Mouse (Mus musculus): ENCODE data around the gene A530016L24Rik.
A peak's percentile ranks its signal among the peaks of the same experiment; 100 is the strongest.

The A530016L24Rik gene

GRCm38 (mm10) chr12:112489134-112489533 lies at the start of gene A530016L24Rik:
Gene A530016L24Rik, plus strand, starts transcription at chr12:112489448.
- no peak for DNase-seq

GRCm38 (mm10) chr12:112439993-112440392 lies 49.3 kb upstream of the A530016L24Rik start:
- DNase-seq, result no peak

GRCm38 (mm10) chr12:112449144-112449827 lies 40.0 kb upstream of the A530016L24Rik start:
- no peak for DNase-seq

GRCm38 (mm10) chr12:112449828-112450180 lies 39.4 kb upstream of the A530016L24Rik start:
- peak; percentile 28 for DNase-seq

DNA sequence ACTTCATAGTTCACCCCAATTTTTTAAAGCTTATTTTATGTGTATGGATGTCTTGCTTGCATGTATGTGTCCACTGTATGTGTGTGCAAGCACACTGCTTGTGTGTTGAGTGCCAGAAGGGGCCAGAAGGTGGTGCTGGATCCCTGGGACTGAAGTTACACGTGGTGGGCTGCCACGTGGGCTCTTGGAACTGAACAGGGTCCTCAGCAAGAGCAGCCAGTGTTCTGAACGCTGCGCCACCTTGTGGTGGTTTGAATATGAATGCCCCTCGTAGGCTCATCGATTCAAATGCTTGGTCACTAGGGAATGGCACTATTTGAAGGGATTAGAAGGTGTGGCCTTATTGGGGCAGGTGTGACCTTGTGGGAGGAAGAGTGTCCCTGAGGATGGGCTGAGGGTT lies 38.4 kb upstream of the A530016L24Rik start:
- DNase-seq, result no peak

DNA sequence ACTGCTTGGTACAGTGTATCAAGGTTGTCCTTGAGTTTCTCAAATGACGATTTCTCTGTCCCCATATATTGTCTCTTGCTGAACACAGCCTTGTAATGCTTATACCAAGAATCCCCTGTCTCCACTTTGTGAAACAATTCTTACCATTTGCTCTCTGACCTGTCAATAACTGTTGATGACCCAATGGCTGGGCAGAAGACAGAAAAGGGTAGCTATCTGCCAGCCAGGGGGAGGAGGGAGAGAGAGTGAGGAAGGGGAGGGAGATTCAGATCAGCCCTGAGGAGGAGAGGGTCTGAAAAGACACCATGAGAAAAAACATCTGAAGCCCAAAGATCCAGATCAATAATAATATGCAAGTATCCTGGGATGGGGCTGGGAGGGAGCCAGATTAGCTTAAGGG lies 37.9 kb upstream of the A530016L24Rik start:
- DNase-seq, result no peak

- no peak for DNase-seq
Measured at GRCm38 (mm10) chr12:112451826-112452225, 37.4 kb upstream of the A530016L24Rik start.

DNA sequence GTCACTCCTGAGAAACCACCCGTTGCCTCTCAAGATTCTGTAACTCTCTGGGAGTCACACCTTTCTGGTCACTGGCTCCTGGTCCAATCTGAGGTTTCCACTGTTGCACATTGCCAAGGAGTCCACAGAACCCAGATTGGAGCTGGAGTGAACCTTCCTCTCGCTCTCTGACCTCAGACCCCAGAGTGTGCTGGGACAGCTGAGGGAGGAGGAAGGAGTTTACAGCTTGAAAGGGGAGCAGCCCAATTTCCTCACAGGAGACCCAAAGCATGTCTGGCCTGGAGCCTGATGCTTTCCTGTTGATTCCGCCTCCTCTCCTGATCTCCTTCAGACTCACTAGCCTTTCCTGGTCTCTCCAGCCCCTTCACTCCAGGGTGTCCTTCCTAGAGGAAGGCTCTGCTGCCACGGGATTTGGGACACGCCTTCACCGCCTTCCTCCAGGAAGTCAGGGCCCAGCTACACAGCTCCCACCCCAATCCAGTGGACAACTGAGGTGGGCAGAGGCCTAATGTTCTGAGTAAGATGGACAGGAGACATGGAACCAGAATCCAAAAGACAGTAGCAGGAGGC lies 33.0 kb upstream of the A530016L24Rik start:
- no peak for DNase-seq

DNA sequence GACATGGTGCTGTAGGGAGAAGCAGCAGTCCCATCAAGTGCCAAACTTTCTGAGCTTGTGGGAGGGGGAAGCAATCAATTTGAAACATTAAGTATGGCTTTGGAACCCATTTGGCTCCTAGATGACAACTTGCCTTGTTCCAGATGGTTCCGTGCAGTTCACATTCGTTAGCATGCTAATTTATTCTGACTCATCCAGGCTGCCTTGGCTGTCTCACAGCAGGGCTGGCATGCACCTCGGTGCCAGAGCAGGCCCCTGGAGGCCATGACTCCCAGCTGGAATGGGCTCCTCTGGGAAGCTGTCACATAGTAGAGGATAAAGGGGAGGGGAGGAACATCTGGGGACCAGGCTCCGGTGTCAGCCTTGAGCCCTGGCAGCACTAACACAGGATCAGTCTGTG lies 31.4 kb upstream of the A530016L24Rik start:
- DNase-seq, result no peak

DNA sequence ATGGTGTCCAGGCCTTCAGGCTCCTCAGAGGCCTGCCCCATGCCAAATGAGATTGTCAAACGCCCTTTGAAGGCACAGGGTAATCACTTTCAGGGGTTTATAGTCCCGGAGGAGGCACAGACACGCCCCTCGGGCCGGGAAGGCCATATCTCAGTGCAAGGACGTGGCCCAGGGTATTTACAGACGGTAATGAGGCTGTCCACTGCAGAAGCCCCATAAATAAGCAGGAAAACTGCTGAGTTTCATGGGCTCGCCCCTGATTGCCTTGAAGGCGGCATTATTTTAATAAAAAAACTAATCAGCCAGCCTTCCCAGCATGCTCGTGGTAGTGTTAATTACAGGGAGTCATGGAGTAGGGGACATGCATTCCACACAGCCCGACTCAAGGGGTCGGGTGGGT lies 26.8 kb upstream of the A530016L24Rik start:
- DNase-seq, result no peak

DNA sequence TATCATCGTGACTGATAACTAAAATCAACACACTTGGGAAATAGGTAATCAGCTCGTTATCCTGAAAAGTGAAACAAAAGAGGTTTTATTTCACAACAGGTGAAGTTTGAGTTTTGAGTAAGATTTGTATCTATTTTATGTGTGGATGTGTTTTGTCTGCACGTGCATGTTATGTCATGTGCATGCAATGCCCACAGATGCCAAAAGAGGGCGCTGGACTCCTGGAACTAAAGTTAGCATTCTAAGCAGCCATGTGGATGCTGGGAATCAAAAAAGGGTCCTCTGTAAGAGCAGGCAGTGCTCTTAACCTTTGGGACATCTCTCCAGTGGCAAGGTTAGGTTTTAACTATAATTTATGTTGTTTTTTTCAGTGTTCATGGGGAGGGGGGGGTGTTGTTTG lies 26.0 kb upstream of the A530016L24Rik start:
- no peak for DNase-seq

- DNase-seq, result no peak
Measured at GRCm38 (mm10) chr12:112463750-112464444, 25.4 kb upstream of the A530016L24Rik start.

- no peak for DNase-seq
Measured at GRCm38 (mm10) chr12:112464516-112464915, 24.7 kb upstream of the A530016L24Rik start.

DNA sequence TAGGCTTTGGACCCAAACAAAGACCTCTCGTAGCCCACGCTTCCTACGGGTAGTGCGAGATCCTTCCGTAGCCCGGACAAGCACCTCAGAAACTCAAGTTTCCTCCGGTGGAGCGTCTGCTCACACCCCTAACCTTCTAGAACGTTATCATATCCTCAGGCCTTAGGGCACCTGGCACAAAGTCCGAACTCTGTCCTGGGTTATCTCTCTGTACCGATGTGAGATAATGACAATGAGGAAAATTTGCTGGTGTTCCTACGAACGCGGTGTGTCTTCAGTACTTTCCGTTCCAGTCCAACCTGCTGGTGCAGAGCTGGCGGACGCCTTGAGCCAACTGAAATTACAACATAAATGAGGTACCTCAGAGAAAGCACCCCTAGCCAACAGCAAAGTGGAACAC lies 23.3 kb upstream of the A530016L24Rik start:
- no peak for DNase-seq

DNA sequence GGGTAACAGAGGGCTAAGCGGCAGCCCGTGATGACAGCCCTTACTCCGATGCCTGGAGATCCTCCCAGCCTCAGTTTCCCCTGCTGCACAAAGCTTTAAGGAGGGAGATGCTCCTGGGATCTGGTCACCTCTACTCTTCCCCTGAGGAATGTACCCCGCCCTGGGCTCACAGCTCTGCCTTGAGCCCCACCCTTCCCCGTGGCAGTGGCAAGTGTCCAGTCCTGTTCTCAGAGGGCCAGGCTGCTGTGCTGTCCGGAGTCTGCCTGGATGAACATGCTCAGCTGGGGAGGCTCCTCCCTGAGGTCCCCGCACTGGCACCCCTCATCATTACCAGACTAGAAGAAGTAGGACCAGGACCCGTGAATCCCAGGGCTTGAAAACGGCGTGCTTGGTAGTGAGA lies 21.9 kb upstream of the A530016L24Rik start:
- DNase-seq, result no peak

- DNase-seq, result no peak
Measured at GRCm38 (mm10) chr12:112469393-112469792, 19.9 kb upstream of the A530016L24Rik start.

DNA sequence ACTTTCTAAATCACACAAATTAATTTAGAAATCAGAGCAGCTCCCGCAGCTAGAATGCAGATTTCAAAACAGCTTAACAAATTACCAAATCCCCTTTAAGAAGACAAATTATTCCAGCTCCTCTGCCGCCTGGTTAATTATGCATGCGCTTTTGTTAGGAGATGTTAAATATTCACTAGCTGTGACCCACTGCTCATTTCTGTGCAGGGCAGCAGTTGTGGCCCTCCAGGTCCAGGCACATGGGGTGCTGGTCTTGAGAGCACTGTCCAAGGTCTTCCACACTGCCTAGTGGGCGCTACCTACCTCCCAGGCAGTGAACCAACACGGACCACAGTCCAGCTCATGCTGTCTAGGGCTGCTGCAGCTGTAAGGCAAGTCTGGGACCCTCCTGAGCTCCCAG lies 19.0 kb upstream of the A530016L24Rik start:
- no peak for DNase-seq

GRCm38 (mm10) chr12:112473777-112474176 lies 15.5 kb upstream of the A530016L24Rik start:
- DNase-seq, result peak; percentile 75

GRCm38 (mm10) chr12:112489535-112489934 lies 287 bp downstream of the A530016L24Rik start:
- DNase-seq, result no peak

DNA sequence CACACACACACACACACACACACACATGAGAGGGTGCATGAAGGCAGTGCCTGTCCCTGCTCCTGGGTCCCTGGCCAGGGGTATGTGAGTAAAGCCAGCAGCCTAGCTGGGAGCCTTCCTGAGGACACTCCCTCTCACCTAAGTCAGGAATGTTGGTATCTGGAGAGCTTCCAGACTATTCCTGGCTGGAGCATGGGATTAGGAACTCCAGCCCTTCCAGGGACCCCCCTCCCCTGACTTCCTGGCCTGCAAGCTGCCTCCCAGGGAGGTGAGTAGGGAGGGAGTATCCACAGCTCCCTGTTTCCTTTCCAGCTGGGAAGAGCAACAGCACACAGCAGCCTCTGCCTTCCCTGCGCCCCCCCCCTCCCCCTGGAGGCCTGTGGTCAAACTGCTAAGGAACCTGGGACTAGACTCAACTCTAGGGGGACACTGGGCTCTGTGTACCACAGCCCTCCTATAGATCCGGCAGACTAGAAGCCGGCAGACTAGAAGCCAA lies 1.2 kb downstream of the A530016L24Rik start:
- no peak for DNase-seq

- no peak for DNase-seq
Measured at GRCm38 (mm10) chr12:112496136-112496535, 6.9 kb downstream of the A530016L24Rik start.

DNA sequence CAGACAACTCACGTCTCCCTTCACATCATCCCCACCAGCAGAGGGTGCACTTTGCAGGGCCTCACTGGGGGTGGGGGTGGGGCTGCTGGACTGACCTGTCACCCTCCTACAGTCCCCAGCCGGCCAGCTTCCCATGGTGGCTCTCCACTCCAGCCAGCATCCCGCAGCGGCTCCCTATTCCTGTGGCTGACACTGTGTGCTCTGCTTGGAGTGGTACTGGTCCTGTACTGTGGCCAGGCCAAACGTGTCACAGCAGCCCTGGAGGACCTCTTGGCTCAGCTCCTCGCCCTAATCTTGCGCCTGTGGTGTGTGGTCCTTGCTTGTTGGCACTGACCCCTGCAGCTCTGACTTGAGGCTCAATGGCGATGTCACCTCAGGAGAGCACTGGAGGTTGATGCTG lies 8.5 kb downstream of the A530016L24Rik start:
- no peak for DNase-seq

GRCm38 (mm10) chr12:112498683-112499082 lies 9.4 kb downstream of the A530016L24Rik start:
- DNase-seq, result no peak
